Mouse (Mus musculus) liver, postnatal 0 days (tissue): ENCODE measurements around the gene Gata2.

Experiments used
- CTCF ChIP-seq: sonication (generic); IDR thresholded peaks from 2 replicates; pipeline ENCODE4 v1.5.1; 2016; ENCODE audit warnings: antibody characterized with exemption, low read depth
- EP300 ChIP-seq: IDR thresholded peaks from 2 replicates; pipeline ENCODE4 v1.6.1; 2016; ENCODE audit warnings: antibody characterized with exemption, low read depth, mild to moderate bottlenecking

DNA sequence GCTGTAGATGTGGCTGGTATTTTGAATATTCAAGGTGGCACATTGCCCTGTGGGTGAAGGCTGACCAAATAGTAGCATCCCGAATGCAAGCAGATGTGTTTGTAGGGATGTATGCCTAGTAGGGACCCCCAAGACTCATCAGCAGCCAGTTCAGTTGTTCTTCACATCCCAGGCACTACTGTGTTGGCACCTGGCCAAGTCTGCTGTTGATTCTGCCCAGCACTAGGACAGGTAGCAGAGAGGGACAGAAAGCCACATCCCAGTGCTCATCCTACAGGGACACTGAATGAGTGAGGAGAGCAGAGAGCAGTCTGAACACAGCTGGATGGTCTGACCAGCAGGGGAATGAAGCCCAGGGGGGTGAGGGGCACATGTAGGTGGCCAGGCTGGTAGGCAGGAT, 55.5 kb downstream of the Gata2 start:
- TF ChIP-seq EP300 = no peak
- no peak for TF ChIP-seq CTCF
